Mouse (Mus musculus): ENCODE data around the gene Tvp23a. TPM values are rescaled to one million over a fixed set of nuclear protein-coding genes. Genes with fewer than 3 reads are reported as not detected.

Tvp23a gene
- total and polyA plus RNA-seq, 2 experiments from 2014 or later: 44.1 to 77.6 TPM

- WGBS: 8% methylated on average over 9 of the region's 9 CpGs
- Histone ChIP-seq H3K9ac (replicated peaks; ENCODE audit: low read length, poor library complexity, severe bottlenecking) (no peak overlapping the region), H3K4me1 (ENCODE audit: insufficient read depth, low read length) (no peaks in the 10 kb centered on the region), H3K9me3 (ENCODE audit: low read length) (no peaks in the 10 kb centered on the region), H3K36me3 (ENCODE audit: insufficient read depth, low read length) (no peaks in the 10 kb centered on the region), H3K4me2 (ENCODE audit: low read depth, low read length, poor library complexity, severe bottlenecking) (peak overlapping the region; percentile 33), H3K27ac (ENCODE audit: low read depth, low read length) (no peak overlapping the region), H3K4me3 (ENCODE audit: low read depth, low read length) (no peak overlapping the region), H3K27me3 (ENCODE audit: insufficient read depth, low read length) (0 out of 2 replicates have a peak, but pooled peaks cover 5% of the 10 kb centered on the region)
- ATAC-seq (ENCODE audit: low FRiP score) (no peak), DNase-seq (ENCODE audit: low spot score) (no peak)
- TF ChIP-seq CTCF (IDR thresholded peaks at IDR 0.05): no peak
Measured at GRCm38 (mm10) chr16:10489483-10489882, 42.3 kb upstream of the Tvp23a start.

DNA sequence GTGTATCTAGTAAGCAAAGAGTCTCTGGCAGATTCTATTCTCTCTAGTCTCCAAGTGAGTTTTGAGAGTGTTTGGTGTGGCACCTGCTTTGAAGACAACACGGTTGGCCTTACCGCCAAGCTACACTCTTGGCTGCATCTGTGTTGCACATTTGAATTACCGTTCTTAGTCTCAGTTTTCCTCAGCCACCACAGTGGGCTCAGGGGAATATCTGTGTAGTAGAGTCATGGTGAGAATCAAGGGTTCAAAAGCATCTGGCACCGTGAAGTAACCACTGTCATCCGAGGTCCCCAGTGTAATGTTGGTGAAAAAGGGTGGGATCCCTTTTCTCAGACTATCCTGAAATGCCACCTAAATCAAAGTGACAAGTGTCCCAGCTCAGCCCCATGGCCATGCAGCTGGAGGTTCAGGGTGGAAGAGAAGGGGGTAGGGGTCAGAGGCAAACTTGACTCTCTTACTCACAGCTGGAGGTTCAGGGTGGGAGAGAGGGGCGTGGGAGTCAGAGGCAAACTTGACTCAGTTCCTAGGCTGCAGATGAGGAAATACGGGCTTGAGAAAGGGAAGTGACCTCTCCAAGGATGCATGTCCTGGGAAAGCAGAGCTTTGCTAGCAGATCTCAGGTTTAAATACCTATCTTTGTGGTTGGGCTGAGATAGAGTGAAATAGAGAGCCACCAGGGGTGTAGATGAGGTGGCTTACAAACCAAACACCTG is 41.8 kb upstream of the Tvp23a start:
- DNase-seq (ENCODE audit: low spot score): no peak
- H3K9ac ChIP-seq (replicated peaks; ENCODE audit: low read length, poor library complexity, severe bottlenecking): no peak overlapping the region
- 82% methylated on average over 7 of the region's 7 CpGs for WGBS
- H3K4me2 ChIP-seq (ENCODE audit: low read depth, low read length, poor library complexity, severe bottlenecking): no peak overlapping the region
- no peaks in the 10 kb centered on the region for H3K9me3 ChIP-seq (ENCODE audit: low read length)
- no peak overlapping the region for H3K27ac ChIP-seq (ENCODE audit: low read depth, low read length)
- no peaks in the 10 kb centered on the region for H3K4me1 ChIP-seq (ENCODE audit: insufficient read depth, low read length)
- no peaks in the 10 kb centered on the region for H3K36me3 ChIP-seq (ENCODE audit: insufficient read depth, low read length)
- H3K4me3 ChIP-seq (ENCODE audit: low read depth, low read length): no peak overlapping the region
- ATAC-seq (ENCODE audit: low FRiP score): no peak
- TF ChIP-seq CTCF (IDR thresholded peaks at IDR 0.05): no peak
- H3K27me3 ChIP-seq (ENCODE audit: insufficient read depth, low read length): 0 out of 2 replicates have a peak, but pooled peaks cover 5% of the 10 kb centered on the region

GRCm38 (mm10) chr16:10487895-10488493 is 40.8 kb upstream of the Tvp23a start:
- DNase-seq (ENCODE audit: low spot score) (no peak), ATAC-seq (ENCODE audit: low FRiP score) (no peak)
- 90% methylated on average over 8 of the region's 8 CpGs for WGBS
- Histone ChIP-seq H3K9ac (replicated peaks; ENCODE audit: low read length, poor library complexity, severe bottlenecking) (no peak overlapping the region), H3K4me1 (ENCODE audit: insufficient read depth, low read length) (no peaks in the 10 kb centered on the region), H3K4me3 (ENCODE audit: low read depth, low read length) (no peak overlapping the region), H3K4me2 (ENCODE audit: low read depth, low read length, poor library complexity, severe bottlenecking) (no peak overlapping the region), H3K27me3 (ENCODE audit: insufficient read depth, low read length) (0 out of 2 replicates have a peak, but pooled peaks cover 5% of the 10 kb centered on the region), H3K27ac (ENCODE audit: low read depth, low read length) (no peak overlapping the region), H3K9me3 (ENCODE audit: low read length) (no peaks in the 10 kb centered on the region), H3K36me3 (ENCODE audit: insufficient read depth, low read length) (no peaks in the 10 kb centered on the region)
- TF ChIP-seq CTCF (IDR thresholded peaks at IDR 0.05): no peak

DNA sequence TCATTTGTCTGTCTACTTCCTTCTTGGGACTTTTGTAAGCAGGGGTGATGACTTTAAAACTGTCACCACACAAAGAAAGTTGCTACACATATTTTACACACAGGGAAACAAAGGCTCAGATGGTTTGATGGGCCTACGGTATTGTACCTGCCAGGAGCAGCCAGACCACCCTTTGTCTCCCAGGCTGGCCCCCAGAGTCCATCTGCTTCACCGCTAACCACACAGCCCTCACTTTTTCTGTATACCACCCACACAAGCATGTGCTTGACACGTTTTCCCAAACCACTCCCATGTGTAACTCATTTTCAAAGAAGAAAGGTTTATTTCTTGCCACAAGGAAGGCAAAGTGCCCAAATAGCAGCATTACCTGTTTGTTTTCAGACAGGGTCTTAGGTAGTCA is 39.8 kb upstream of the Tvp23a start:
- H3K9ac ChIP-seq (replicated peaks; ENCODE audit: low read length, poor library complexity, severe bottlenecking): no peak overlapping the region
- no peaks in the 10 kb centered on the region for H3K36me3 ChIP-seq (ENCODE audit: insufficient read depth, low read length)
- H3K4me3 ChIP-seq (ENCODE audit: low read depth, low read length): no peak overlapping the region
- H3K4me2 ChIP-seq (ENCODE audit: low read depth, low read length, poor library complexity, severe bottlenecking): no peak overlapping the region
- H3K4me1 ChIP-seq (ENCODE audit: insufficient read depth, low read length): no peaks in the 10 kb centered on the region
- ATAC-seq (ENCODE audit: low FRiP score) (no peak), DNase-seq (ENCODE audit: low spot score) (no peak)
- no peak overlapping the region for H3K27ac ChIP-seq (ENCODE audit: low read depth, low read length)
- no peaks in the 10 kb centered on the region for H3K9me3 ChIP-seq (ENCODE audit: low read length)
- WGBS: 81% methylated on average over 3 of the region's 3 CpGs
- 0 out of 2 replicates have a peak, but pooled peaks cover 5% of the 10 kb centered on the region for H3K27me3 ChIP-seq (ENCODE audit: insufficient read depth, low read length)
- no peak for TF ChIP-seq CTCF (IDR thresholded peaks at IDR 0.05)

GRCm38 (mm10) chr16:10482343-10482742 is 35.2 kb upstream of the Tvp23a start:
- H3K4me3 ChIP-seq (ENCODE audit: low read depth, low read length): no peak overlapping the region
- WGBS: 53% methylated on average over 4 of the region's 4 CpGs
- TF ChIP-seq CTCF (IDR thresholded peaks at IDR 0.05): no peak
- no peaks in the 10 kb centered on the region for H3K36me3 ChIP-seq (ENCODE audit: insufficient read depth, low read length)
- H3K4me1 ChIP-seq (ENCODE audit: insufficient read depth, low read length): no peaks in the 10 kb centered on the region
- no peak overlapping the region for H3K4me2 ChIP-seq (ENCODE audit: low read depth, low read length, poor library complexity, severe bottlenecking)
- ATAC-seq (ENCODE audit: low FRiP score): no peak
- H3K27ac ChIP-seq (ENCODE audit: low read depth, low read length): no peak overlapping the region
- no peaks in the 10 kb centered on the region for H3K9me3 ChIP-seq (ENCODE audit: low read length)
- no peaks in the 10 kb centered on the region for H3K27me3 ChIP-seq (ENCODE audit: insufficient read depth, low read length)
- H3K9ac ChIP-seq (replicated peaks; ENCODE audit: low read length, poor library complexity, severe bottlenecking): no peak overlapping the region
- DNase-seq (ENCODE audit: low spot score): no peak

GRCm38 (mm10) chr16:10479857-10480256 is 32.7 kb upstream of the Tvp23a start, which contains the start of gene Ciita:
Ciita (plus strand) TSS chr16:10480059.
- H3K4me2 ChIP-seq (ENCODE audit: low read depth, low read length, poor library complexity, severe bottlenecking): no peak within 1 kb of the TSS
- no peaks in the 10 kb centered on the region for H3K36me3 ChIP-seq (ENCODE audit: insufficient read depth, low read length)
- H3K4me3 ChIP-seq (ENCODE audit: low read depth, low read length): no peak within 1 kb of the TSS
- no peaks in the 10 kb centered on the region for H3K27me3 ChIP-seq (ENCODE audit: insufficient read depth, low read length)
- ATAC-seq (ENCODE audit: low FRiP score): no peak
- no peak for TF ChIP-seq CTCF (IDR thresholded peaks at IDR 0.05)
- no peaks in the 10 kb centered on the region for H3K4me1 ChIP-seq (ENCODE audit: insufficient read depth, low read length)
- H3K9me3 ChIP-seq (ENCODE audit: low read length): no peaks in the 10 kb centered on the region
- no peak for DNase-seq (ENCODE audit: low spot score)
- 80% methylated on average over 5 of the region's 5 CpGs for WGBS
- no peak within 1 kb of the TSS for H3K27ac ChIP-seq (ENCODE audit: low read depth, low read length)
- no peak within 1 kb of the TSS for H3K9ac ChIP-seq (replicated peaks; ENCODE audit: low read length, poor library complexity, severe bottlenecking)

Data from midbrain, postnatal 0 days (tissue).